ENCODE assay signal across 27 mouse cellular contexts in genomic region chr1:10898806-10899205, GRCm38 (mm10).
A peak's percentile ranks its signal among the peaks of the same experiment; 100 is the strongest.
DNase-seq lines count a peak whose midpoint lies in the region; ATAC-seq lines count a peak whose summit lies in the region.
"Had no signal": no experiment of that assay in that cellular context is flagged by ENCODE, and none has a peak within 500 bp of the region (broad histone marks: within the 10 kb centered on the region; RNA-seq: fewer than 3 reads in every experiment).

No protein-coding gene starts in this region.

- H3K4me3 ChIP-seq in brown adipose tissue, adult 24 weeks (ENCODE audit: insufficient read depth, low read depth, low read length): no peak overlapping the region
- H3K4me3 ChIP-seq: embryonic facial prominence, embryonic 12.5 days; embryonic facial prominence, embryonic 15.5 days; erythroblast, embryonic 14.5 days; forebrain, embryonic 12.5 days; forebrain, embryonic 15.5 days; heart, adult 2 months; heart, embryonic 10.5 days; heart, embryonic 13.5 days; hindbrain, embryonic 15.5 days had no signal

- DNase-seq in 3T3-L1 (ENCODE audit: low read depth, low spot score) (peak; percentile 75), NIH3T3 (ENCODE audit: low read depth) (peak; percentile 40)
- no peak for DNase-seq in c-Kit-positive CD71-positive TER-119-positive erythroid progenitor cells, embryonic 14.5 days (ENCODE audit: low spot score)
- DNase-seq: adrenal gland, adult 8-10 months; adrenal gland, postnatal 25 days; cerebellum, adult 11 months; cerebellum, adult 2 months; cerebellum, adult 9-11 months; cerebellum, postnatal 25 days; gastrocnemius, postnatal 10 days; gastrocnemius, postnatal 36 days; heart, adult 2 months; heart, postnatal 14 days; heart, postnatal 4 days; kidney, adult 2 months had no signal

- peak overlapping the region; percentile 34; the same call in 1 of the 2 replicates for H3K27ac ChIP-seq in brown adipose tissue, adult 24 weeks (replicated peaks; ENCODE audit: low read depth, low read length)
- H3K27ac ChIP-seq: embryonic facial prominence, embryonic 12.5 days; embryonic facial prominence, embryonic 15.5 days; forebrain, embryonic 12.5 days; forebrain, embryonic 15.5 days; heart, adult 2 months; heart, embryonic 10.5 days; heart, embryonic 13.5 days; hindbrain, embryonic 15.5 days had no signal

- ATAC-seq in megakaryocyte progenitor cell, adult 5-6 weeks (replicated peaks; ENCODE audit: poor library complexity): no peak
- no peak for ATAC-seq in activated CD4-positive, CD25-positive, alpha-beta regulatory T cell, adult 4 months
- ATAC-seq: forebrain, embryonic 15.5 days; intestine, postnatal 0 days had no signal

- no peaks in the 10 kb centered on the region for H3K4me1 ChIP-seq in brown adipose tissue, adult 24 weeks (ENCODE audit: control insufficient read depth, insufficient read depth, insufficient read length, low read length)
- H3K4me1 ChIP-seq: embryonic facial prominence, embryonic 12.5 days; embryonic facial prominence, embryonic 15.5 days; forebrain, embryonic 12.5 days; forebrain, embryonic 15.5 days; heart, embryonic 13.5 days; hindbrain, embryonic 15.5 days had no signal
